Mouse (Mus musculus): ENCODE measurements around the gene Msh4.

GRCm38 (mm10) chr3:153823671-153824515 is 82.0 kb downstream of the Msh4 start:
- no peak for TF ChIP-seq POLR2A (IDR thresholded peaks at IDR 0.05; ENCODE audit: low read depth, low read length)
- TF ChIP-seq CTCF (IDR thresholded peaks at IDR 0.05; ENCODE audit: extremely low read depth, insufficient read depth, insufficient read length, insufficient replicate concordance): no peak
